Mouse (Mus musculus) small intestine, adult 2 months (tissue): ENCODE results near the gene Flywch2. TPM values are rescaled to one million over a fixed set of nuclear protein-coding genes. Genes with fewer than 3 reads are reported as not detected.

Source experiments
- H3K27ac ChIP-seq: fragments of 200-500 bp; 2 replicates; pipeline ENCODE4 v1.5.1; 2012; ENCODE audit warnings: low read depth, low read length, control low read depth, inconsistent platforms; ENCODE audit not compliant: insufficient read depth
- H3K27me3 ChIP-seq: fragments of 200-500 bp; 2 replicates; pipeline ENCODE4 v1.6.1; 2012; ENCODE audit warnings: mild to moderate bottlenecking, moderate library complexity, low read length, inconsistent platforms; ENCODE audit not compliant: control insufficient read depth, insufficient read depth
- H3K36me3 ChIP-seq: fragments of 200-500 bp; 2 replicates; pipeline ENCODE4 v1.6.1; 2012; ENCODE audit warnings: mild to moderate bottlenecking, low read length, control low read depth, inconsistent platforms; ENCODE audit not compliant: control insufficient read depth, insufficient read depth
- H3K4me1 ChIP-seq: fragments of 200-500 bp; 2 replicates; pipeline ENCODE4 v1.6.1; 2012; ENCODE audit warnings: low read length, inconsistent platforms, mixed read lengths; ENCODE audit not compliant: control insufficient read depth, insufficient read depth, insufficient read length
- H3K4me3 ChIP-seq: fragments of 200-500 bp; 2 replicates; pipeline ENCODE4 v1.5.1; 2012; ENCODE audit warnings: low read depth, mild to moderate bottlenecking, control low read depth, inconsistent platforms, low read length, moderate library complexity
- CTCF ChIP-seq: fragments of 200-500 bp; IDR thresholded peaks from 2 replicates; pipeline ENCODE4 v1.5.1; 2012; ENCODE audit warnings: low read depth, mild to moderate bottlenecking, control low read depth, inconsistent platforms, low read length, moderate library complexity, mixed read lengths; ENCODE audit not compliant: insufficient replicate concordance, insufficient read length; ENCODE audit errors: extremely low read depth
- POLR2A ChIP-seq: fragments of 200-500 bp; IDR thresholded peaks from 2 replicates; pipeline ENCODE4 v1.6.1; 2012; ENCODE audit warnings: low read depth, mild to moderate bottlenecking, control low read depth, inconsistent platforms, low read length, moderate library complexity
- WGBS: fragments of 180-500 bp; shearing (Covaris S2); methylation state at CpG from one replicate; pipeline ENCODE4 v1.1.7; 2018; 5-methylcytosine and 5-hydroxymethylcytosine counted together
- polyA plus RNA-seq: library from polyadenylated mRNA; depleted of rRNA; stranded (reverse); fragments of >200 nt; gene quantifications from 2 replicates; pipeline ENCODE4 v1.2.3, GENCODE M21; 2012

Gene Flywch2
- polyA plus RNA-seq, 1 experiment = 6.6 TPM

DNA sequence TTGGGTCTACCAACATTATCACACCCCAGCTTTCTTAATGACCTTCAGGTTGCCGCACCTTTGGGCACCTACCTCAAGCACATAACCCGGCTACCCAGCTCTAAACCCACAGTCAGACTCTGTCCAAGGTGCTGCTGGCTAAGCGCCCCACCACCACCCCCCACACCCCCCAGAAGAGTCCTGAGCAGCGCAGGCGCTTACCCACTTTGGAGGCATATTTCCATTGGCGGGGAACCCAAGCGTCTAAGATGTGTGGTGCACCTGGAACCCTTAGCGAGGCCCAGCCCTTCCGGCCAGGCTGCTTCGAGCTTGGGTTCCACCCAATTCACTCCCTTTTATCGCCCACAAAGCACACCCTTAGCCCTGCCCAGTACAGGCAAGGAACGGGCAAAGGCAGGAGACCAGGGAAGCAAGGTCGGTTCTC, 45.3 kb downstream of the Flywch2 start, which contains the start of gene Paqr4:
Gene Paqr4 (minus strand): TSS at position 270 of the 424 bp plus-strand sequence.
- Histone ChIP-seq H3K36me3 (peaks cover 17% of the 10 kb centered on the region), H3K27me3 (peaks cover 11% of the 10 kb centered on the region; the same call in 1 of the 2 replicates), H3K4me1 (peaks cover 36% of the 10 kb centered on the region), H3K4me3 (peak within 1 kb of the TSS; percentile 77), H3K27ac (peak within 1 kb of the TSS; percentile 76)
- 5% methylated on average over 13 of the region's 13 CpGs for WGBS
- TF ChIP-seq POLR2A (no peak), CTCF (no peak)

DNA sequence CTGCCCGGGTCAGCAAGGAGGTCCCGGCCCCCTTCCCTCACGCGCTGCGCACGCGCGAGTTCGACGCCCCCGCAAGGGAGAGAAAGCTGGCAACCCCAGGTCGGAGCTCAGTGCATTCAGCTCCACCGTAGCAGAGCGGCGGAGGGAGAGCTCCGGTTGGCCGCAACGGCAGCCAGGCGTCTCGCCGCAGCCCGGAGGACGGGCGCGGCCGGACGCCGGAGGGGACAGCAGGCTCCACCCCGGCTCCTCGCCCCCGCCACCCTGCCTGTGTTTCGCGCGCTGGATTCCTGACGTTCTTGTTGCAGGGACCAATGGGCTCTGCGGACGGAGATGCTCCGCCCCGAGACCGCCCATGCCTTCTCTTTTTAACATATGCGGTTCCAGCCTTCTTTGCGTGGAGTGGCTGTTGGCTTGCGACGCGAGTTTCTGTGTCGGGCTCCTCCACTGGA, 45.7 kb downstream of the Flywch2 start:
- under 1% methylated on average over 46 of the region's 46 CpGs for WGBS

DNA sequence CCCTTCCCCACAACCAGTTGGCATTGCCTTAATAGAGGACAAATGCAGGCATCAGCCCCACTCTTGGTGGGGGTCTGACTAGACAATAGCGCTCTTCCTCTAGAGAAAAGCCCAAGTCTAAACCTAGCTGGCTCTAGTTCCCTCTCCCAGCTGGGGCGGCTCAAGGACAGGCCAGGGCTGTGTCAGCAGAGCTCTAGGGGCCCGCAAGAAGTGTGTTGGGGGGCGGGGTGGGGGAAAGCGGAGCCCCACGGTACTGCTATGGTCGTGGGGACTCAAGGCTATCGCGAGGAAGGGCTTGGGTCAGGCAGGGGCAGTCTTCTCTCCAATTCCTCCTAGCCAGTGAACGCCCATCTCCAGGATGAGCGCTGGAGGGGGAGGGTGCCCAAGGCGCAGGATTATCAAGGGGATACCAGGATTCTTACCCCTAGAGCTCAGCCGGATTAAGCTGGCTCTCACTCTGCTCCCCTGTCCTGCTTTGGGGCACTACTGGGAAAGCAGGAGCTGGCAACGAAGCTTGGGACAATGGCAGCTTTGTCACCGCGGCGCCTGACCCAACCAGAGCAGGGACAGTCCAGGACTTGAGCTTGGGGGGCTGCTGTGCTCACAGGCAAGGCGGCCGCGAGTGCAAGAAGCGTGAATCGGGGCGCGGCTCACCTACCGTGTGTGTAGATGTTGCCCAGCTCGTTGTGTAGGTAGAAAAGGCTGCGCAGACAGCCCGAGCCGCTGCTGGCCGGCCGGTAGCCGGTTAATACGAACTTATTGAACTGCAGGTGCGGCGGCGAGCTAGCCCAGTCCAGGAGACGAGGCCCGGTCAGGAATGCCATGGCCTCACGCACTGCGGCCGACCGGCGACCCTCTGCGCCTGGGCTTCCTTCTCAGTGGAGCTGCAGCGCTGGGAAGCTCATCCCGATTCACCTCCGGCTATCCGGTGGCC, 46.4 kb downstream of the Flywch2 start:
- Histone ChIP-seq H3K36me3 (peaks cover 20% of the 10 kb centered on the region), H3K27me3 (peaks cover under 1% of the 10 kb centered on the region; the same call in 1 of the 2 replicates), H3K4me3 (peak overlapping the region; percentile 77), H3K4me1 (peaks cover 31% of the 10 kb centered on the region), H3K27ac (peak overlapping the region; percentile 76)
- WGBS = 5% methylated on average over 48 of the region's 48 CpGs
- TF ChIP-seq CTCF (no peak), POLR2A (no peak)

More for the DNA sequence above, 45.7 kb downstream of the Flywch2 start:
- TF ChIP-seq CTCF (no peak), POLR2A (peak; percentile 75)
- peaks cover 32% of the 10 kb centered on the region for H3K4me1 ChIP-seq
- H3K27me3 ChIP-seq = peaks cover 8% of the 10 kb centered on the region; the same call in 1 of the 2 replicates
- peaks cover 20% of the 10 kb centered on the region for H3K36me3 ChIP-seq
- peak overlapping the region; percentile 76 for H3K27ac ChIP-seq
- H3K4me3 ChIP-seq = peak overlapping the region; percentile 77

DNA sequence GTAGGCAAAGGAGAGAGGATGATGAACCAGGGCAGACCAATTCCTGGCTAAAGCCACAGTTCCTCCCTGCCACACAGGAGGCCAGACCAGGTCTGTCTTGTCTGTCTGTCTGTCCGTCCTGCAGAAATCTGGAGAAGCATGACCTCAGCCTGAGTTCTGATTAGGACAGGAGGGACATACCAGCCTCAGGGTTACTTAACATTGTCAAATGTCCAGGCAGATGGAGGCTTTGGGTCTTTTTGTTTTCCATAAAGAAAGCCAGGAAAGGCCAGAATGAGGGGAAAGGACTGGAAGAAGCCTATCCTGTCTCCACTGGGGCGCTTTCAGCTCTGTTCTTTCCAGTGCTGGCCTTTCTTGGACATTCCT, 47.1 kb downstream of the Flywch2 start:
- peaks cover 31% of the 10 kb centered on the region for H3K4me1 ChIP-seq
- H3K27me3 ChIP-seq = no peaks in the 10 kb centered on the region
- TF ChIP-seq POLR2A (no peak), CTCF (no peak)
- peak overlapping the region; percentile 77 for H3K4me3 ChIP-seq
- peaks cover 20% of the 10 kb centered on the region for H3K36me3 ChIP-seq
- H3K27ac ChIP-seq = peak overlapping the region; percentile 24; the same call in 1 of the 2 replicates
- 70% methylated on average over 2 of the region's 2 CpGs for WGBS

DNA sequence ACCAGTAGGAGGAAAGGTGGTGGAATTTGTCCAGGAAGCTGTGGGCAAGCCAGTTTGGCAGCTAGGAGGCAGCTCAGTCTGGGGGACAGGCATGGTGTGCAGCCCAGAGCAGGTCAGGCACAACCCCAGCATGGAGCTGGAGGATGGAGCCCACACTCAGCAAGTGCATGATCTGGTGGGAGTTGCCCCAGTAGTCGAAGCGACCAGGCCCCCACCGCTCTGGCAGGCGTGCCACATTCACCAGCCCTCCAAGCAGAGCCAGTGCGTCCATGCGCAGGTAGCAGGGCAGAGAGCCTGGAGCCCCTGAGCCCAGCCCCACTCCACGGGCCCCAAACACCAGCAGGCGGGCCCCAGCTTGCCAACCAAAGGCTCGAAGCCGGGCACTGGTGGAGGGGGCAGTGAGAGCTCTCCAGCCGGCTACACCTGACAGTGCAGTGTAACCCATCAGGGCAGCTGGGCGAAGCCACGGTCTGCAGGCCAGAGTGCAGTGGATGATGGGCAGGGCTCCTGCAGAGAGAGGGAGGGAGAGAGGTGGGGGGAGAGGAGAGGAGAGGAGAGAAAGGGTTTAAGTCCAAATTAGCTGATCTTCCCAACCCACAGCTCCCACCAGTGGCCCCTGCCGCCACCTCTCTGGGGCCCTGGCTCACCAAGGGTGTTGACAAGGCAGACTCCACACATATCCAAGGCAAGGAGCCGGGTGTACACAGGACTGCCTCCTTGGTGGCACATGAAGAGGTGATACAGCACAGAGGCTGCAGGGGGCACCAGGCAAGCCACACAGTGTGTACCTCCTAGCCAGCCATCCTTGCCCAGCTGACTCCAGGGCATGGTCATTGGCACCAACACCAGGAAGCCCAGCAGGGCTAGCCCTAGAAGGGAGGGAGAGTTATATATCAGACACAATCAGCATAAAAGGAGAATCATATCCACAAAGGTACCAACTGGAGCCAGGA, 48.1 kb downstream of the Flywch2 start:
- TF ChIP-seq POLR2A (no peak; the same call in 1 of the 2 replicates), CTCF (peak; percentile 24; the same call in 1 of the 2 replicates)
- WGBS = 78% methylated on average over 15 of the region's 15 CpGs
- peak overlapping the region; percentile 24; the same call in 1 of the 2 replicates for H3K27ac ChIP-seq
- peaks cover 20% of the 10 kb centered on the region for H3K36me3 ChIP-seq
- peaks cover 26% of the 10 kb centered on the region for H3K4me1 ChIP-seq
- no peak overlapping the region for H3K4me3 ChIP-seq
- H3K27me3 ChIP-seq = no peaks in the 10 kb centered on the region

DNA sequence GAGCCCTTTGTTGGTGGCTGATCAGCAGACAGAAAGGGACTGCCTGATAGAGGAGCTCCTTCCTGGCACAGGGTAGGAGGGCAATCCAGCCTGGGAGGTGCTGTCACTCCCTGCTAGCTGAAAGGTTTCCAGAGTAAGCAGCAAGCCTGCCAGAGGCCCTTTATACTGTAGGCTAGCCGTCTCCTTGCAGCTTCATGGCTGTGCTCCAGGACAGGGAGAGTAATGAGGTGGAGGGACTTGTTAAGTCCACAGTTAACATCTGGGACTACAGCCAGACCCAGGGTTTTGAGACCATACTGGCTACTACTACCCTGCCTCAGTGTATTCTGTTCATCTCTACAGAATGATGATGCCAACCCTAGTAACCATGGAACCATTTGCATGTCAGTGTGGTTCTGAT, 51.5 kb downstream of the Flywch2 start:
- TF ChIP-seq CTCF (no peak), POLR2A (no peak)
- Histone ChIP-seq H3K27ac (no peak overlapping the region), H3K4me3 (no peak overlapping the region), H3K27me3 (no peaks in the 10 kb centered on the region), H3K36me3 (peaks cover 20% of the 10 kb centered on the region), H3K4me1 (peaks cover 9% of the 10 kb centered on the region; the same call in 1 of the 2 replicates)
- 12% methylated on average over 1 of the region's 1 CpGs for WGBS
